Mouse (Mus musculus): ENCODE data around the gene F11r. TPM values are rescaled to one million over a fixed set of nuclear protein-coding genes. Genes with fewer than 3 reads are reported as not detected.

F11r gene
- polyA plus RNA-seq, 1 experiment from 2014 or later = 29.7 TPM

GRCm38 (mm10) chr1:171438014-171438670 lies 807 bp downstream of the F11r start:
- H3K27ac ChIP-seq (replicated peaks) = peak overlapping the region; percentile 73

GRCm38 (mm10) chr1:171439072-171439471 lies 1.7 kb downstream of the F11r start:
- Histone ChIP-seq H3K4me2 (peak overlapping the region; percentile 58), H3K27me3 (peaks cover 55% of the 10 kb centered on the region), H3K4me3 (replicated peaks) (peak overlapping the region; percentile 58), H3K27ac (replicated peaks) (peak overlapping the region; percentile 73; the same call in 1 of the 2 replicates), H3K36me3 (replicated peaks) (no peaks in the 10 kb centered on the region), H3K4me1 (replicated peaks) (peaks cover 28% of the 10 kb centered on the region), H3K9ac (no peak overlapping the region), H3K9me3 (replicated peaks) (no peaks in the 10 kb centered on the region)
- ATAC-seq (ENCODE audit: insufficient read depth) = no peak
- WGBS (ENCODE audit: insufficient replicate concordance) = 18% methylated on average over 8 of the region's 8 CpGs

More at GRCm38 (mm10) chr1:171438014-171438670, 807 bp downstream of the F11r start:
- Histone ChIP-seq H3K4me3 (replicated peaks) (peak overlapping the region; percentile 58), H3K27me3 (peaks cover 55% of the 10 kb centered on the region), H3K4me1 (replicated peaks) (peaks cover 28% of the 10 kb centered on the region), H3K4me2 (peak overlapping the region; percentile 58), H3K36me3 (replicated peaks) (no peaks in the 10 kb centered on the region), H3K9me3 (replicated peaks) (no peaks in the 10 kb centered on the region), H3K9ac (peak overlapping the region; percentile 40)
- ATAC-seq (ENCODE audit: insufficient read depth) = no peak
- WGBS (ENCODE audit: insufficient replicate concordance) = 3% methylated on average over 18 of the region's 18 CpGs

DNA sequence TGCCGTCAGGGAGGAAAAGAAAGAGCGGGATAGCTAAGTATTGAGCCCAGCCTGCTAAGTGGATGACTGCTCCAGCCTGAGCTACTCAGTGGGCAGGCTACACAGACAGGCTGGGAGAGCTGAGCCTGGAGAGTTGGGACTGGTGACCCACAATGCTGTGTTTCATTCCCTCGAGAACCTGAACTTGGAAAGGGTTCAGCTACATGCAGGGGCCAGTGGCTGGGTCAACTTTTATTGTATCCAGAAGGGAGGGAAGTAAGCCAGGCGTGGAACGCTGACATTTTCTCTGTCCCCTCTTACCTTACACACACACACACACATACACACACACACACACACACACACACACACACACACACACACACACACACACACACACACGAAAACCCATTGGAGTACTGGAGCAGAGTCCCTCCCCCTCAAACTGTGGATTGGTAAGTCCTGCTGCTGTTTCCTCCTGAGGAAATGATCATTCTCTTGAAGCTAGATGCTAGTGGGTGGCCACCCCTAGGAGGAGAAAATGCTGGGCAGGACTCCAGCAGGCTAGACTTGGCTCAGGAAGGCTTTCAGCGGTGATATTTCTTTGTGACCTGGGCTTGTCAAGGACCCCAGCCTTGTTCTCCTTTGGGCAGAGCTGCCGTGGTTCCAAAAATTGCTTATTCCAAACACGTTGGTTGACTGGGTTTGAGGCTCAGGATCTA lies 2.8 kb downstream of the F11r start:
- Histone ChIP-seq H3K36me3 (replicated peaks) (no peaks in the 10 kb centered on the region), H3K27ac (replicated peaks) (peak overlapping the region; percentile 70), H3K9ac (no peak overlapping the region), H3K4me2 (peak overlapping the region; percentile 58), H3K27me3 (peaks cover 55% of the 10 kb centered on the region), H3K4me1 (replicated peaks) (peaks cover 28% of the 10 kb centered on the region), H3K4me3 (replicated peaks) (peak overlapping the region; percentile 58), H3K9me3 (replicated peaks) (no peaks in the 10 kb centered on the region)
- no peak for ATAC-seq (ENCODE audit: insufficient read depth)
- WGBS (ENCODE audit: insufficient replicate concordance) = 13% methylated on average over 8 of the region's 9 CpGs

GRCm38 (mm10) chr1:171441466-171442412 lies 4.4 kb downstream of the F11r start:
- no peak for ATAC-seq (ENCODE audit: insufficient read depth)
- H3K9ac ChIP-seq = no peak overlapping the region
- H3K4me3 ChIP-seq (replicated peaks) = 0 out of 2 replicates have a peak overlapping the region, but pooled peaks have one; percentile 2
- no peaks in the 10 kb centered on the region for H3K9me3 ChIP-seq (replicated peaks)
- no peaks in the 10 kb centered on the region for H3K36me3 ChIP-seq (replicated peaks)
- peaks cover 48% of the 10 kb centered on the region for H3K27me3 ChIP-seq
- WGBS (ENCODE audit: insufficient replicate concordance) = 12% methylated on average over 7 of the region's 7 CpGs
- peaks cover 23% of the 10 kb centered on the region for H3K4me1 ChIP-seq (replicated peaks)
- H3K4me2 ChIP-seq = peak overlapping the region; percentile 58
- H3K27ac ChIP-seq (replicated peaks) = peak overlapping the region; percentile 70

- peak overlapping the region; percentile 58 for H3K4me2 ChIP-seq
- WGBS (ENCODE audit: insufficient replicate concordance) = 24% methylated on average over 8 of the region's 8 CpGs
- peaks cover 42% of the 10 kb centered on the region for H3K27me3 ChIP-seq
- peaks cover 17% of the 10 kb centered on the region for H3K4me1 ChIP-seq (replicated peaks)
- peak overlapping the region; percentile 58 for H3K27ac ChIP-seq (replicated peaks)
- no peaks in the 10 kb centered on the region for H3K9me3 ChIP-seq (replicated peaks)
- H3K36me3 ChIP-seq (replicated peaks) = no peaks in the 10 kb centered on the region
- no peak overlapping the region for H3K4me3 ChIP-seq (replicated peaks)
- no peak for ATAC-seq (ENCODE audit: insufficient read depth)
- no peak overlapping the region for H3K9ac ChIP-seq
Measured at GRCm38 (mm10) chr1:171442413-171442760, 5.1 kb downstream of the F11r start.

GRCm38 (mm10) chr1:171445050-171445449 lies 7.7 kb downstream of the F11r start:
- 62% methylated on average over 5 of the region's 5 CpGs for WGBS (ENCODE audit: insufficient replicate concordance)
- Histone ChIP-seq H3K4me2 (no peak overlapping the region), H3K36me3 (replicated peaks) (no peaks in the 10 kb centered on the region), H3K4me1 (replicated peaks) (peaks cover 14% of the 10 kb centered on the region), H3K27ac (replicated peaks) (no peak overlapping the region), H3K27me3 (peaks cover 15% of the 10 kb centered on the region; the same call in 1 of the 2 replicates), H3K9ac (no peak overlapping the region), H3K4me3 (replicated peaks) (no peak overlapping the region), H3K9me3 (replicated peaks) (no peaks in the 10 kb centered on the region)
- no peak for ATAC-seq (ENCODE audit: insufficient read depth)

GRCm38 (mm10) chr1:171446854-171447253 lies 9.5 kb downstream of the F11r start:
- peaks cover 11% of the 10 kb centered on the region for H3K4me1 ChIP-seq (replicated peaks)
- H3K36me3 ChIP-seq (replicated peaks) = no peaks in the 10 kb centered on the region
- WGBS (ENCODE audit: insufficient replicate concordance) = 35% methylated on average over 7 of the region's 7 CpGs
- H3K4me3 ChIP-seq (replicated peaks) = no peak overlapping the region
- no peak for ATAC-seq (ENCODE audit: insufficient read depth)
- H3K9ac ChIP-seq = no peak overlapping the region
- no peaks in the 10 kb centered on the region for H3K9me3 ChIP-seq (replicated peaks)
- H3K27ac ChIP-seq (replicated peaks) = no peak overlapping the region
- no peaks in the 10 kb centered on the region for H3K27me3 ChIP-seq
- H3K4me2 ChIP-seq = no peak overlapping the region

GRCm38 (mm10) chr1:171447692-171448091 lies 10.4 kb downstream of the F11r start:
- H3K4me2 ChIP-seq = no peak overlapping the region
- H3K36me3 ChIP-seq (replicated peaks) = no peaks in the 10 kb centered on the region
- no peak overlapping the region for H3K27ac ChIP-seq (replicated peaks)
- 19% methylated on average over 10 of the region's 10 CpGs for WGBS (ENCODE audit: insufficient replicate concordance)
- peaks cover 5% of the 10 kb centered on the region for H3K4me1 ChIP-seq (replicated peaks)
- H3K4me3 ChIP-seq (replicated peaks) = no peak overlapping the region
- no peaks in the 10 kb centered on the region for H3K9me3 ChIP-seq (replicated peaks)
- H3K9ac ChIP-seq = no peak overlapping the region
- H3K27me3 ChIP-seq = no peaks in the 10 kb centered on the region
- ATAC-seq (ENCODE audit: insufficient read depth) = no peak

GRCm38 (mm10) chr1:171450062-171450461 lies 12.7 kb downstream of the F11r start:
- H3K27ac ChIP-seq (replicated peaks) = no peak overlapping the region
- WGBS (ENCODE audit: insufficient replicate concordance) = 68% methylated on average over 11 of the region's 11 CpGs
- H3K4me3 ChIP-seq (replicated peaks) = no peak overlapping the region
- H3K4me1 ChIP-seq (replicated peaks) = peaks cover 10% of the 10 kb centered on the region
- no peak for ATAC-seq (ENCODE audit: insufficient read depth)
- no peaks in the 10 kb centered on the region for H3K9me3 ChIP-seq (replicated peaks)
- no peaks in the 10 kb centered on the region for H3K36me3 ChIP-seq (replicated peaks)
- no peak overlapping the region for H3K4me2 ChIP-seq
- no peak overlapping the region for H3K9ac ChIP-seq
- H3K27me3 ChIP-seq = no peaks in the 10 kb centered on the region

GRCm38 (mm10) chr1:171451001-171451400 lies 13.7 kb downstream of the F11r start:
- H3K4me2 ChIP-seq = no peak overlapping the region
- H3K4me1 ChIP-seq (replicated peaks) = peaks cover 12% of the 10 kb centered on the region
- H3K4me3 ChIP-seq (replicated peaks) = no peak overlapping the region
- H3K9me3 ChIP-seq (replicated peaks) = no peaks in the 10 kb centered on the region
- no peak for ATAC-seq (ENCODE audit: insufficient read depth)
- 61% methylated on average over 10 of the region's 10 CpGs for WGBS (ENCODE audit: insufficient replicate concordance)
- H3K9ac ChIP-seq = no peak overlapping the region
- H3K27ac ChIP-seq (replicated peaks) = no peak overlapping the region
- H3K36me3 ChIP-seq (replicated peaks) = no peaks in the 10 kb centered on the region
- H3K27me3 ChIP-seq = no peaks in the 10 kb centered on the region

DNA sequence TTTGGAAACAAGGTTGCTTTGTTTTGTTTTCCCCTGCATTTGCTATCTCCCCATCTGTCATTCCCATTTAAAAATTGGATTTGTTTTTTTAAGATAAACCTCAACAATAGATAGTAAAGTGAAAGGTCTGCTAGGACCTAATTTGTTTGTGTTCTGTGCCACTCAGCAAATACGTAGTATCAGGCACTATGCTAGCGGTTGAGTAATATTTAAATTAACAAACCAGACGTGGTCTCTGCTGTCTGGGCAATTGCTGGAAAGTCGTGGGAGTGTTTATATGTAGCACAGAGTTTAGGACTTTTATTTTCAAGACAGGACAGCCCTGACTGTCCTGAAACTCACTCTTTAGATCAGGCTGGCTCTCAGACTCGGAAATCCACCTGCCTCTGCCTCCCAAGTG lies 15.2 kb downstream of the F11r start:
- H3K4me2 ChIP-seq = no peak overlapping the region

More for the DNA sequence above, 15.2 kb downstream of the F11r start:
- Histone ChIP-seq H3K27ac (replicated peaks) (peak overlapping the region; percentile 70), H3K27me3 (no peaks in the 10 kb centered on the region), H3K4me3 (replicated peaks) (no peak overlapping the region), H3K4me1 (replicated peaks) (peaks cover 12% of the 10 kb centered on the region), H3K9ac (no peak overlapping the region), H3K9me3 (replicated peaks) (no peaks in the 10 kb centered on the region), H3K36me3 (replicated peaks) (no peaks in the 10 kb centered on the region)
- WGBS (ENCODE audit: insufficient replicate concordance) = 36% methylated on average over 5 of the region's 5 CpGs
- peak; percentile 30; the same call in 1 of the 2 replicates for ATAC-seq (ENCODE audit: insufficient read depth)

Measured in liver, embryonic 15.5 days (tissue).